Mouse (Mus musculus): ENCODE data around the gene Atpaf2.

DNA sequence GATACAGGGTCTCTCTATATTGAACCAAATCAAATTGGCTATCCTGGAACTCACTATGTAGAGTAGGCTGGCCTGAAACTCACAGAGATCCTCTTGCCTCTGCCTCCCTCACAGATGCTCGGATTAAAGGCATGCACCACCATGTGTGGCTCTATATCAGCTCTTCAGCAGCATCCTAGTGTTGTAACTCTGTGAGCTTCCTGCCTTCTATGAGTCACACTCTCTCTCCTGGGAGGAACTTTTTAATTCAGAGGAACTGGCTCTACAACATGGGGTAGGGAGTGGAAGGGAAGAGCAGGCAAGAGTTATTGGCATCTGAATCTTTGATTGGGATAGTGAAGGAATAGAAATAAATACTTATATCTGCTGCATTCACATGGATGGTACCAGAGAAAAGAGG is 61.1 kb downstream of the Atpaf2 start:
- TF ChIP-seq CTCF (IDR thresholded peaks at IDR 0.05; ENCODE audit: low read depth, low read length) (no peak), GATA1 (IDR thresholded peaks at IDR 0.05; ENCODE audit: borderline replicate concordance, low read length) (no peak), POLR2AphosphoS5 (IDR thresholded peaks at IDR 0.05; ENCODE audit: insufficient replicate concordance, low read depth, low read length) (no peak)

Measured in G1E (cell line).